Mouse (Mus musculus) lung, adult 2 months (tissue): Measurements from ENCODE around the gene Ppp4r4. TPM values are rescaled to one million over a fixed set of nuclear protein-coding genes. Genes with fewer than 3 reads are reported as not detected.
"Not testable (repeated sequence)": the region's sequence is repeated elsewhere in the genome, so short reads cannot be mapped to it uniquely, and the experiment has no call there.

Experiments used
- DNase-seq: peaks from one replicate; pipeline ENCODE4 v3.0.0; 2022
- H3K4me1 ChIP-seq: fragments of 200-500 bp; 2 replicates; pipeline ENCODE4 v1.6.1; 2011; ENCODE audit warnings: low read length; ENCODE audit not compliant: control insufficient read depth, insufficient read depth
- H3K4me3 ChIP-seq: fragments of 200-500 bp; replicated peaks from 2 replicates; pipeline ENCODE3; 2011; ENCODE audit warnings: low read depth, mild to moderate bottlenecking, control low read depth, low read length; ENCODE audit errors: extremely low read depth
- CTCF ChIP-seq: fragments of 200-500 bp; IDR thresholded peaks from 2 replicates; pipeline ENCODE4 v1.5.1; 2011; ENCODE audit warnings: mild to moderate bottlenecking, low read length, control low read depth; ENCODE audit not compliant: insufficient read depth
- POLR2A ChIP-seq: fragments of 200-500 bp; IDR thresholded peaks from 2 replicates; pipeline ENCODE4 v1.6.1; 2011; ENCODE audit warnings: low read depth, mild to moderate bottlenecking, control low read depth, low read length, borderline replicate concordance; ENCODE audit errors: extremely low read depth
- WGBS: fragments of 180-500 bp; shearing (Covaris S2); methylation state at CpG from one replicate; pipeline ENCODE4 v1.1.7; 2018; 5-methylcytosine and 5-hydroxymethylcytosine counted together
- polyA plus RNA-seq: library from polyadenylated mRNA; depleted of rRNA; stranded (reverse); fragments of >200 nt; gene quantifications from 2 replicates; pipeline ENCODE4 v1.2.3, GENCODE M21; 2012; rRNA removed

Ppp4r4 gene
- polyA plus RNA-seq, 1 experiment, result 4.3 TPM

DNA sequence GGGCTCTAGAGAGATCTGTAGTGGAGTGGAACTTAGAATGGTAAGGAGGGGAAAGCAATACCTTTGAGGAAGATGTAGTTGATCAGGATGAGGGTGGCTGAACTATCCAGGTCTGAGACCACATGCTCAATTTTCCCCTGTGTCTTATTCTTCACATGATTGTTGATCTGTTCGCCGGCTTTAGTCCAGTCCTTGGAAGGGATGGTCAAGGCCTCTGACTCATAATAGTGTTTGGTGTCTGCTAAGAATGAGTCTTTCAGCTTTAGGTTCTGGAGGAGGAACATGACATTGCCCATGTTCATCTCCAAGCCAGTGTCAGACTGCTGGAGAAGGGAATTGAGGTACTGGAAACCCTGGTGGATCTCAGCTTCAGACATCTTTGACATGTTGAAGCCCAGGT is 121.8 kb downstream of the Ppp4r4 start:
- whole genome bisulfite sequencing, result 93% methylated on average over 2 of the region's 2 CpGs
- Histone ChIP-seq H3K4me3 (no peak overlapping the region), H3K4me1 (no peaks in the 10 kb centered on the region; the same call in 1 of the 2 replicates)
- DNase-seq, result no peak
- TF ChIP-seq POLR2A (no peak), CTCF (no peak)

DNA sequence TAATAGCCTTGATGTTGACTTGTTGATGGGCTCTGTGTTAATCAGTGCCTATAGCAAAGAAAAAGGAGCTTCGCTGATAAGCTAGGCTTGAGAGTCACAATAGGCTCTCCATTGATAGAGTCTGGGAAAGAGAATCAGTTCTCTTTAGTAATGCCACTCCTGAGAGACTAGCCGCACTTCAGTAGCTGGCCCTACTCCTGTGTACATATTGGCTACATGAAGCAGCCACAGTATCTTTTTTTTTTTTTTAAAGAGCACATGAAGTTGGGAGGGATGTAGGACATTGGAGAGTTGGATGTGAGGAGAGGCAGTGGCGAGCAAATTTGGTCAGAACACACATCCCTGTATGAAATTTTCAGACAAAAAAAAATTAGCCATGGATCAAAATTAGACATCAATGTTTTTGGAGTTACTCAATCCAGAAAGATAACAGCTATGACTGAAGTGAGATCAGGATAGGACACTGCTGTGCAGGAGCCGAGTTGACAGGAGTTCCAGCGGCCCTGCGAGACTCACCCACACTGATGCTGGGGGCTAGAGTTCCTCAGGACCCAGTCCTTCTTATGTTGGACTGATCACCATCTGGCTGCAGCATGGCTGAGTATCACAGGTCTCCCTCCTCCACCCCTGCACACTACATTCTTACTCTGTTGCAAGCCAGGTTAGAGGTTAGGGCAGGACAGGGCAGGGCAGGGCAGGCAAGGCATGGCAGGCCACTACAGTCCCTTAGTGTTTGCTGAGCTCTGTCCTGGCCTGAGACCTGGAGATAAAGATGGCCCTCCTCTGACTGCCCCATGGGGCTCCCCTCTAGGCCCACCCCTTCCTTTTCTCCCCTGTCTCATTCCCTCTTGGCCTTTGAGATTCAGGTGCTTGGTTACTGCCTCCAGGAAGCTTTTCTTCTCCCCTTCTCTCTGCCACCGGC is 123.3 kb downstream of the Ppp4r4 start:
- Histone ChIP-seq H3K4me1 (no peaks in the 10 kb centered on the region; the same call in 1 of the 2 replicates), H3K4me3 (no peak overlapping the region)
- 67% methylated on average over 7 of the region's 7 CpGs for WGBS
- DNase-seq, result no peak
- TF ChIP-seq POLR2A, result no peak
- TF ChIP-seq CTCF, result no peak

DNA sequence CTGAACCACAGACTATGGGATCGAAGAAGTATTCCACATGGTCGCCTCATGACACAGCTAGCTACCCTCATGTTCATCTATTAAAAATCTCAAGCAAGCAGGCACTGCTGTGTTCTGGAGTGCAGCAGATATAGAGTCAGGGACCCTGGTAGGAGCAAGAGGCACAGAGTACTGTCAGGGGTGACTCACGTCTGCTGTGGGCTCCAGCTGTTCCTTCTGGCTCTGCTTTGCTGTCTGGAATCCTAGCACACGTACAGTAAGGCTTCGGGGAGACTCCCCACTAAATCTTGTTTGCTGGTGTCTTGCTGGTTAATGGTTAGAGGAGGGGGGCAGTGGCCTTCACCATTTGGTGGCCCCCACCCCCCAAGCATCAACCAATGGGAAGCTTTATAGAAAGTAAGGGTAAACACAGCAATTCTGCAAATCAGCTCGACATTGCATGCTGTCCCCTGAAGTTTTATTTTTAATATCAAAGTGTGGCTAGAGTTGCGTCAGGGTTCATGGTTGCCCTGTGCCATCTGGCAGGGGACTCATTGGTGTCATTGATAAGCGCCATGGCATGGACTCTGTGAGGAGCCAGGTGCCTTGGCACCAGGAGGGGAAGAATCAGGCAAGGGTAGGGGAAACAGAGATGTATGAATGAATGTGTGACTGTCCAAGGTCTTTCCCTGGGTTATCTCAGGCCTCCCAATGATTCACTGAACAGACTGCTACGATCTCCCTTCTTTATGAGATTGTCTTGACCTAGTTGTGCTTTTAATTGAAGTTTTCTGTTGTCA is 125.0 kb downstream of the Ppp4r4 start, which contains the start of gene Serpina6:
Serpina6 (minus strand) TSS at position 365 of the 779 bp plus-strand sequence.
- TF ChIP-seq CTCF, result no peak
- no peak for TF ChIP-seq POLR2A
- no peaks in the 10 kb centered on the region; the same call in 1 of the 2 replicates for H3K4me1 ChIP-seq
- no peak within 1 kb of the TSS for H3K4me3 ChIP-seq
- no peak for DNase-seq
- WGBS, result 66% methylated on average over 9 of the region's 9 CpGs

DNA sequence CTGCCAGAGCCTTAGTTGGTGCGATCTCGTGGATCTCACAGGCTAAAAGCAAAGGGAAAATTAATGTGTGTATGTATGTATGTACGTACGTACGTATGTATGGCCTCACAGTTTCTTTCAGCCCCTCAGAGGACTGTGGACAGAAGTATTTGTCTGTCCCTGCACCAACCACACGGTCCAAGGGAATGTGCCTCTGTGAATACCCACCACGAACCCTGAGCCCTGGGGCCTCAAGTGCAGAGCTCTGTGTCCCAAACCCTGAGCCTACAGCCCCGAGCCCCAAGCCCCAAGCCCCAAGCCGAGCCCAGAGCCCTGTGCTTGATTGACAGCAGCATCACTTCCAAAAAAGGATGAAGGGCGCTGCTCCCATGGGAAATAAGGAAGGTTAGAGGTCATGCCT is 125.9 kb downstream of the Ppp4r4 start:
- H3K4me1 ChIP-seq, result no peaks in the 10 kb centered on the region; the same call in 1 of the 2 replicates
- no peak overlapping the region for H3K4me3 ChIP-seq
- WGBS, result 73% methylated on average over 10 of the region's 10 CpGs
- no peak for DNase-seq
- TF ChIP-seq POLR2A, result no peak
- TF ChIP-seq CTCF, result no peak

DNA sequence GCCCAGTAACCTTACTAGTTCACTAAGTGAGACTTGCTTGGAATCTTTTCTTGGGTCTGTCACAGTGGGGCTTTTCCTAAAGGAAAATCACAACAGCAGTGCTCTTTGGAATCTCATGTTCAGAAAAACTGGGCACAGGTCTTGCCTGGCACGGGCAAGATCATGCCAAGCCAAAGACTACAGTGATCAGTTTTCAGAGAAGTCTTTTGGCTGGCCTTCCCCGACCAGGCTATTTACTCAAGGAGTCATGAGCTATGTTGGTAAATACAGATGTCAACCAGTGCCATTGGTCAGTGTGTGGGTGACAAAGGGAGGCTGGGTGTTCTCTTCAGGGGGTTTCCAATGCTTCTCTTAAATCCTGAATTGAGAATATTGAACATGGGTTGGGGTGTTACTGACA is 127.1 kb downstream of the Ppp4r4 start:
- H3K4me3 ChIP-seq, result no peak overlapping the region
- DNase-seq, result no peak
- no peaks in the 10 kb centered on the region; the same call in 1 of the 2 replicates for H3K4me1 ChIP-seq
- TF ChIP-seq POLR2A, result no peak
- no peak for TF ChIP-seq CTCF
- 64% methylated on average over 2 of the region's 2 CpGs for WGBS

DNA sequence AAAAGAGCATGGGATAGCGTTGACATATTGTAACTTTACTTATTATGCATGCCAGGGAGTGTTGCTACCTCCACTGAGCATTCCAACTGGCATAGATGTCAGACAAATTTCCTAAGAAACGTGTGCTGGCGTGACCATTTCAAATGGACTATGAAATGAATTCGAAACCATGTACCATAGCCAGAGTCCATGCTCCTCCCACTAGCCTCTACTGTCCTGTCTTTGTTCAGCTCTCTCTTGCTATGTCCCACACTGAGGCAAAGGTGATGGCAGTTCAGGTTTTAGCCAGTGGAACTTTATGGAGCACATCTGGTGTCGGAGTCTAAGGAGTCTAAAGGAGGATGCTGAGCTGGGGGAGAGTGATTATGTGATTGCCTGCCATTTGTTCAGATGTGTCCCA is 128.0 kb downstream of the Ppp4r4 start:
- TF ChIP-seq POLR2A (no peak), CTCF (no peak)
- WGBS, result 76% methylated on average over 5 of the region's 5 CpGs
- Histone ChIP-seq H3K4me3 (no peak overlapping the region), H3K4me1 (no peaks in the 10 kb centered on the region)
- DNase-seq, result no peak

DNA sequence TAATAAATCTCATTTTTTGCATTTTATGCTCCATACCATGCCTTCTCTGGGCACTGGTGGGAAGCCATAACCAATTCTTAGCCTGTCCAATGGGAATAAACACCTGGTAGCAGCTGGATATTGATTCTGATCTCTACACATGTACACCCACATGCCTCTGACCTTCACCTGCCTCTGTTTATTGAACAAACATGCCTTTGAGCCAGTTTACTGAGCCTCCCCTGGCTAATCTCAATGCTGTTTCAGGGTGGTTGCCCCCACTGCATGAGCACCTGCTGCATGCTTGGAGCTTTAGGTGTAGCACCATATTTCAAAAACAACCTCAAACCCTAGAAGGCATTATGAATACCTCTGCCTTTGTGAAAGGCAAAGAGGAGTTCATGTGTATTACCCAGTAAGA is 130.0 kb downstream of the Ppp4r4 start:
- not testable (repeated sequence) for H3K4me1 ChIP-seq, DNase-seq, H3K4me3 ChIP-seq

Other genes with a start within 250 kb of the Ppp4r4 start
- 0.47 and 1.00 TPM in 2 replicates for gene Fam181a, start 221.3 kb upstream of the Ppp4r4 start, polyA plus RNA-seq
- 24.4 and 35.1 TPM in 2 replicates for gene Asb2, start 176.3 kb upstream of the Ppp4r4 start, polyA plus RNA-seq
- gene Otub2, start 143.6 kb upstream of the Ppp4r4 start, polyA plus RNA-seq, result 5.0 and 10.4 TPM in 2 replicates
- 0.96 and 1.2 TPM in 2 replicates for gene 9330161L09Rik, start 124.5 kb upstream of the Ppp4r4 start, polyA plus RNA-seq
- 33.4 and 35.6 TPM in 2 replicates for gene Ddx24, start 106.5 kb upstream of the Ppp4r4 start, polyA plus RNA-seq
- gene Ifi27, start 98.1 kb upstream of the Ppp4r4 start, polyA plus RNA-seq, result 339 and 380 TPM in 2 replicates
- gene Ifi27l2a, start 88.6 kb upstream of the Ppp4r4 start, polyA plus RNA-seq, result 319 and 789 TPM in 2 replicates
- gene Ifi27l2b, start 75.1 kb upstream of the Ppp4r4 start, polyA plus RNA-seq, result 0.11 and 0.34 TPM in 2 replicates
- 0.10 and 0.22 TPM in 2 replicates for gene Serpina10, start 99.2 kb downstream of the Ppp4r4 start, polyA plus RNA-seq
- 0.07 TPM in 1 of 2 replicates, not detected in the other for gene Serpina6, start 124.9 kb downstream of the Ppp4r4 start, polyA plus RNA-seq
- not detected in 2 replicates for gene Serpina16, start 143.9 kb downstream of the Ppp4r4 start, polyA plus RNA-seq
- gene Serpina1f, start 163.2 kb downstream of the Ppp4r4 start, polyA plus RNA-seq, result not detected in 2 replicates
- 0.91 and 2.6 TPM in 2 replicates for gene Serpina1d, start 241.3 kb downstream of the Ppp4r4 start, polyA plus RNA-seq